Mouse (Mus musculus) midbrain, postnatal 0 days (tissue): Measurements from ENCODE around the gene Fmc1. TPM values are rescaled to one million over a fixed set of nuclear protein-coding genes. Genes with fewer than 3 reads are reported as not detected.

Experiments used
- ATAC-seq: fragments of 200-750 bp; cut with Nextera tagmentation; 2 replicates; pipeline ENCODE4 v1.8.0; 2017; ENCODE audit warnings: moderate number of reproducible peaks, mild to moderate bottlenecking, moderate TSS enrichment, moderate library complexity; ENCODE audit not compliant: low FRiP score
- DNase-seq: peaks from one replicate; pipeline ENCODE4 v3.0.0-alpha.2; 2015; ENCODE audit warnings: low spot score
- H3K27ac ChIP-seq: fragments of 300-500 bp; sonication (generic); 2 replicates; pipeline ENCODE4 v1.5.1; 2014; ENCODE audit warnings: low read depth, mild to moderate bottlenecking, low read length, mixed read lengths
- H3K27me3 ChIP-seq: fragments of 300-500 bp; sonication (generic); 2 replicates; pipeline ENCODE4 v1.6.1; 2014; ENCODE audit warnings: low read length, control low read depth, mixed read lengths; ENCODE audit not compliant: insufficient read depth
- H3K36me3 ChIP-seq: fragments of 300-500 bp; sonication (generic); 2 replicates; pipeline ENCODE4 v1.6.1; 2014; ENCODE audit warnings: low read length, control low read depth, mixed read lengths; ENCODE audit not compliant: insufficient read depth
- H3K4me1 ChIP-seq: fragments of 300-500 bp; sonication (generic); 2 replicates; pipeline ENCODE4 v1.6.1; 2014; ENCODE audit warnings: mild to moderate bottlenecking, control low read depth, antibody characterized with exemption, low read length, mixed read lengths; ENCODE audit not compliant: insufficient read depth
- H3K4me2 ChIP-seq: fragments of 300-500 bp; sonication (generic); 2 replicates; pipeline ENCODE4 v1.6.1; 2014; ENCODE audit warnings: low read depth, mild to moderate bottlenecking, low read length, mixed read lengths; ENCODE audit not compliant: poor library complexity, severe bottlenecking
- H3K4me3 ChIP-seq: fragments of 300-500 bp; sonication (generic); 2 replicates; pipeline ENCODE4 v1.5.1; 2014; ENCODE audit warnings: low read depth, mild to moderate bottlenecking, low read length, moderate library complexity
- H3K9ac ChIP-seq: fragments of 300-500 bp; sonication (generic); replicated peaks from 2 replicates; pipeline ENCODE4 v1.6.1; 2014; ENCODE audit warnings: mild to moderate bottlenecking, low read length, moderate library complexity, mixed read lengths; ENCODE audit not compliant: poor library complexity, severe bottlenecking
- H3K9me3 ChIP-seq: fragments of 300-500 bp; sonication (generic); 2 replicates; pipeline ENCODE4 v1.6.1; 2016; ENCODE audit warnings: low read length, control low read depth
- CTCF ChIP-seq: IDR thresholded peaks from 2 replicates; pipeline ENCODE4 v1.5.1; 2016; ENCODE audit warnings: antibody characterized with exemption, mild to moderate bottlenecking
- WGBS: fragments of 180-500 bp; shearing (Covaris S2); extraction: QIAGEN DNeasy Blood & Tissue Kit; methylation state at CpG from one replicate; pipeline ENCODE4 v1.1.7; 2014; 5-methylcytosine and 5-hydroxymethylcytosine counted together
- microRNA-seq: library from miRNA; unstranded; fragments of <30 nt; microRNA quantifications from one replicate; pipeline ENCODE4, GENCODE M21; 2016; ENCODE audit warnings: borderline number of aligned reads
- polyA plus RNA-seq: library from polyadenylated mRNA; unstranded; fragments of >200 nt; fragmentation: Nextera tagmentation; extraction: Ambion mirVana; gene quantifications from 2 replicates; pipeline ENCODE4 v1.2.1, GENCODE M21; 2015
- total RNA-seq: library from RNA; depleted of rRNA; stranded (reverse); fragments of >200 nt; gene quantifications from 2 replicates; pipeline ENCODE4 v1.2.3, GENCODE M21; 2014; rRNA removed

The Fmc1 gene
- total and polyA plus RNA-seq, 2 experiments from 2014 or later = 48.3 to 228 TPM

DNA sequence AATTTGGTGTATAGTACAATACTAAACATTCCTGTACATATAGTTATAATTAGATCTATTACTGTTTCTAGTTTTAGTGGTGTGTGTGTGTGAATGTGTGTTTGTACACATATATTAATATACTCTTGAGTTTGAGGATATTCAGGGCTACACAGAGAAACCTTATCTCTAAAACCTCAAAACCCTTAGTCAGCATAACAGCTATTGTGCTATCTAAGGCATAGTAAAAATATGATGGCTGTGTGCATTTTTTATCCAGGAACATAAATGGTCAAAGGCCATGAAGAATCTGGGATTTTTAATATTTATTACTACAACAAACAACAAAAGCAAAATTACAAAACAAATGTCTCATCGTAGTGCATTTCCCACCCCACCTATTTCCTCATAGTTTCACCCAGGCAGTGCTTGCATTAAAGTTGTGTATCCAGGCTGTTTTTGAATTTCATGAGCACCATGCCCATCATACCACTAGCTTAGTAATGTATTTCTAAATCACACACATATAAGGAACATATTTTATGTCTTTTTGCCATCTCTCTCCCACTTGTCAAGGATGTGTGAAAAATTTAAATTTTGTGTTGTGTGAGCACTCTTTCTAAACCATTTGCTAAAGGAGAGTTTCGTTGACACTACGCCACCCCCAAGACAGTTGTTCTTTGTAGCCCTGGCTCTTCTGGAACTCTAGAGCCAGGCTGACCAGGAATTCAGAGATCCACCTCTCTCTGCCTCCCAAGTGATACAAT lies 47.0 kb downstream of the Fmc1 start:
- Histone ChIP-seq H3K4me1 (no peaks in the 10 kb centered on the region), H3K27ac (no peak overlapping the region), H3K4me2 (no peak overlapping the region), H3K36me3 (peaks cover 4% of the 10 kb centered on the region), H3K9ac (no peak overlapping the region), H3K9me3 (no peaks in the 10 kb centered on the region), H3K4me3 (no peak overlapping the region), H3K27me3 (no peaks in the 10 kb centered on the region)
- ATAC-seq (no peak), DNase-seq (no peak)
- TF ChIP-seq CTCF = no peak
- WGBS = 98% methylated on average over 3 of the region's 3 CpGs

GRCm38 (mm10) chr6:38581711-38582110 lies 48.4 kb downstream of the Fmc1 start:
- Histone ChIP-seq H3K27ac (no peak overlapping the region), H3K27me3 (no peaks in the 10 kb centered on the region), H3K9ac (no peak overlapping the region), H3K4me3 (no peak overlapping the region), H3K4me2 (no peak overlapping the region), H3K36me3 (peaks cover 10% of the 10 kb centered on the region), H3K9me3 (no peaks in the 10 kb centered on the region), H3K4me1 (no peaks in the 10 kb centered on the region)
- ATAC-seq = no peak
- WGBS = 91% methylated on average over 3 of the region's 3 CpGs
- DNase-seq = no peak
- no peak for TF ChIP-seq CTCF

Small RNA genes lying within 50 kb of the gene (microRNA-seq; reads per million reads assigned to microRNA genes)
- gene Mir7670 = not detected

Other genes starting within 250 kb of the Fmc1 start
- 8.1 and 11.0 TPM in 2 replicates for gene Zc3hav1l, start 234.2 kb upstream of the Fmc1 start, total RNA-seq
- 3.6 and 3.7 TPM in 2 replicates for gene Zc3hav1l, start 234.2 kb upstream of the Fmc1 start, polyA plus RNA-seq
- gene Zc3hav1, start 178.9 kb upstream of the Fmc1 start, total RNA-seq = 3.5 and 4.5 TPM in 2 replicates
- gene Zc3hav1, start 178.9 kb upstream of the Fmc1 start, polyA plus RNA-seq = 2.1 and 2.4 TPM in 2 replicates
- gene Ttc26, start 152.0 kb upstream of the Fmc1 start, total RNA-seq = 7.5 and 8.6 TPM in 2 replicates
- gene Ttc26, start 152.0 kb upstream of the Fmc1 start, polyA plus RNA-seq = 2.8 and 3.3 TPM in 2 replicates
- gene Ubn2, start 99.6 kb upstream of the Fmc1 start, total RNA-seq = 24.0 and 32.5 TPM in 2 replicates
- 10.4 and 13.5 TPM in 2 replicates for gene Ubn2, start 99.6 kb upstream of the Fmc1 start, polyA plus RNA-seq
- gene Luc7l2, start 17.8 kb downstream of the Fmc1 start, total RNA-seq = 51.5 and 88.0 TPM in 2 replicates
- gene Luc7l2, start 17.8 kb downstream of the Fmc1 start, polyA plus RNA-seq = 26.2 and 40.3 TPM in 2 replicates
- 0.22 and 0.90 TPM in 2 replicates for gene Klrg2, start 103.7 kb downstream of the Fmc1 start, total RNA-seq
- 0.21 and 0.37 TPM in 2 replicates for gene Klrg2, start 103.7 kb downstream of the Fmc1 start, polyA plus RNA-seq
- 123 and 128 TPM in 2 replicates for gene Clec2l, start 129.6 kb downstream of the Fmc1 start, total RNA-seq
- 49.2 and 56.3 TPM in 2 replicates for gene Clec2l, start 129.6 kb downstream of the Fmc1 start, polyA plus RNA-seq